Mouse (Mus musculus): ENCODE results near the gene Msl3l2.
A peak's percentile ranks its signal among the peaks of the same experiment; 100 is the strongest.

The Msl3l2 gene

GRCm38 (mm10) chr10:56106333-56106995 lies at the start of gene Msl3l2:
Gene Msl3l2 (plus strand): TSS chr10:56106917.
- DNase-seq (ENCODE audit: low spot score) = peak; percentile 91

GRCm38 (mm10) chr10:56058979-56059422 lies 47.7 kb upstream of the Msl3l2 start:
- DNase-seq (ENCODE audit: low spot score) = no peak

GRCm38 (mm10) chr10:56061238-56061830 lies 45.4 kb upstream of the Msl3l2 start:
- DNase-seq (ENCODE audit: low spot score) = no peak

- DNase-seq (ENCODE audit: low spot score) = no peak
These were observed 44.0 kb upstream of the Msl3l2 start for GRCm38 (mm10) chr10:56062746-56063145.

- DNase-seq (ENCODE audit: low spot score) = no peak
These were observed 17.0 kb upstream of the Msl3l2 start for GRCm38 (mm10) chr10:56089714-56090113.

GRCm38 (mm10) chr10:56094586-56094985 lies 12.1 kb upstream of the Msl3l2 start:
- no peak for DNase-seq (ENCODE audit: low spot score)

GRCm38 (mm10) chr10:56096757-56097156 lies 10.0 kb upstream of the Msl3l2 start:
- no peak for DNase-seq (ENCODE audit: low spot score)

GRCm38 (mm10) chr10:56099126-56099525 lies 7.6 kb upstream of the Msl3l2 start:
- no peak for DNase-seq (ENCODE audit: low spot score)

GRCm38 (mm10) chr10:56099641-56100310 lies 6.9 kb upstream of the Msl3l2 start:
- DNase-seq (ENCODE audit: low spot score) = no peak

- DNase-seq (ENCODE audit: low spot score) = no peak
These were observed 248 bp downstream of the Msl3l2 start for GRCm38 (mm10) chr10:56106996-56107334.

GRCm38 (mm10) chr10:56114951-56115635 lies 8.4 kb downstream of the Msl3l2 start:
- DNase-seq (ENCODE audit: low spot score) = peak; percentile 87

- DNase-seq (ENCODE audit: low spot score) = peak; percentile 51
These were observed 9.0 kb downstream of the Msl3l2 start for GRCm38 (mm10) chr10:56115636-56116180.

GRCm38 (mm10) chr10:56126972-56127371 lies 20.3 kb downstream of the Msl3l2 start:
- no peak for DNase-seq (ENCODE audit: low spot score)

GRCm38 (mm10) chr10:56129642-56130041 lies 22.9 kb downstream of the Msl3l2 start:
- no peak for DNase-seq (ENCODE audit: low spot score)

GRCm38 (mm10) chr10:56137191-56137590 lies 30.5 kb downstream of the Msl3l2 start:
- no peak for DNase-seq (ENCODE audit: low spot score)

- no peak for DNase-seq (ENCODE audit: low spot score)
These were observed 42.2 kb downstream of the Msl3l2 start for GRCm38 (mm10) chr10:56148920-56149319.

- no peak for DNase-seq (ENCODE audit: low spot score)
These were observed 50.2 kb downstream of the Msl3l2 start for GRCm38 (mm10) chr10:56156956-56157355.

- DNase-seq (ENCODE audit: low spot score) = no peak
These were observed 51.5 kb downstream of the Msl3l2 start for GRCm38 (mm10) chr10:56158207-56158606.

GRCm38 (mm10) chr10:56158748-56159147 lies 52.0 kb downstream of the Msl3l2 start:
- DNase-seq (ENCODE audit: low spot score) = peak; percentile 9

GRCm38 (mm10) chr10:56164411-56164810 lies 57.7 kb downstream of the Msl3l2 start:
- no peak for DNase-seq (ENCODE audit: low spot score)

- DNase-seq (ENCODE audit: low spot score) = no peak
These were observed 59.0 kb downstream of the Msl3l2 start for GRCm38 (mm10) chr10:56165758-56166157.
